Mouse (Mus musculus): ENCODE data around the gene Slc43a2.

DNA sequence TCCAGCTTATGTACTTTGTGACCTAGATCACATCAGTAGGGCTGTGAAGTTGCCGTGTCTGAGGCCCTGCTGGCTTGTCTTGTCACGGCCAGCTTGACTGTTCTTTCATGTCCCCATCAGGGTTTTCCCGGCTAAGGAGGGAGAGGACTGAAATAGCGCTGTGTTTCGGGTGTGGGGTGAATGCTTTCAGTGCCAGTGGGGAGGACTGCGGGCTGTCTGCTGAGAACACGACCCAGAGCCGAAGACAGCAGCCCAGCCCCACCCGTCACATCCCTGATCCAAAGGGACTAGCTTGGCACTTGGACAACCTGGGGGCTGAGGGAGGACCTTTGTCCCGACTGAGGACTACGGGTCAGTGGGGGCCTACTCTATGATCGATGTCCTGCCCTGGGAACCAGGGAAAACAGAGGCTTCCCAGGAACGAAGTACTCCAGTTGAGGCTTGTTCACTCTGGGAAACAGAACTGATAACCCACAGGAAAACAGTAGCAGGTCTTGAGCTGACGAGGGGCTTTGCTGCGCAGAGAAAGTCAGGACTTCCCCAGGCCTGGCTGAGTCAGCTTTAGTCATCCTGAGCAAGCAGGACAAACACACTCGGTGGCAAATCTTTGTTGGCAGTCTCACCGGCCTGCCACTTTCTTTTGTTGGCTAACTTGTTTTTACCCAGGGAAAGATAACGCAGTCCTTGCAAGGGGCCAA, 32.5 kb downstream of the Slc43a2 start:
- no peak for TF ChIP-seq CTCF (IDR thresholded peaks at IDR 0.05; ENCODE audit: low read depth)
- no peak for TF ChIP-seq EP300 (optimal IDR thresholded peaks at IDR 0.05)

All from stomach, postnatal 0 days (tissue).